Mouse (Mus musculus): ENCODE data around the gene Gpc6. TPM values are rescaled to one million over a fixed set of nuclear protein-coding genes. Genes with fewer than 3 reads are reported as not detected.
"Not testable (repeated sequence)": the region's sequence is repeated elsewhere in the genome, so short reads cannot be mapped to it uniquely, and the experiment has no call there.

Gpc6 gene
- total RNA-seq, 2 experiments from 2014 or later, result not detected

GRCm38 (mm10) chr14:117427776-117428175, 502.7 kb downstream of the Gpc6 start:
- no peak for ATAC-seq (replicated peaks; ENCODE audit: poor library complexity)

GRCm38 (mm10) chr14:117435739-117436138, 510.6 kb downstream of the Gpc6 start:
- ATAC-seq (replicated peaks; ENCODE audit: poor library complexity), result no peak

- not testable (repeated sequence) for ATAC-seq (replicated peaks; ENCODE audit: poor library complexity)
Measured at GRCm38 (mm10) chr14:117446675-117447231, 521.6 kb downstream of the Gpc6 start.

DNA sequence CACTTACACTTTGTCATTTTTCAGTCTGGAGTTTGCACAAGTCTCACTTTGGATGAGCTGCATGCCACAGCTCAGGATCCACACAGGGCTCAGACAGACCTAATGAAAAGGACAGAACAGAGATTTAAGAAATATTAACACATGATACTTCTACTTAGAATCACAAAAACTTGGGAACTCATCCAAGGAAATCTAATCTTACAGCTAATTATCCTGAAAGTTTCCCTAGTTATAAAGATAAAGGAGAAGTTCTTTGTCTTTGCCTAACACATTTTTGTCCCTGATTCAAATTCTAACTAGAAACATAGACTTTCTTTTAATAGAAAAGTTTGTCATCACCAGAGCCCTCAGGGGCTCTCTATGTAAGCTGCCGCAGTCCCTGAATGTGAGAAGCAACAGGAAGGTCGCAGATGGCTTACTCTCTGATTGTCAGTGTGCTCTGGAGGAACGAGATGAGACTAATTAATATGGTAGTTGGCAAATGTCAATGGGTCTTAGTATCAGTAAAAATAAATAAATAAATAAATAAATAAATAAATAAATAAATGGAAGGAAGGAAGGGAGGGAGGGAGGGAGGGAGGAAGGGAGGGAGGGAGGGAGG, 526.4 kb downstream of the Gpc6 start:
- no peak for ATAC-seq (replicated peaks; ENCODE audit: poor library complexity)

DNA sequence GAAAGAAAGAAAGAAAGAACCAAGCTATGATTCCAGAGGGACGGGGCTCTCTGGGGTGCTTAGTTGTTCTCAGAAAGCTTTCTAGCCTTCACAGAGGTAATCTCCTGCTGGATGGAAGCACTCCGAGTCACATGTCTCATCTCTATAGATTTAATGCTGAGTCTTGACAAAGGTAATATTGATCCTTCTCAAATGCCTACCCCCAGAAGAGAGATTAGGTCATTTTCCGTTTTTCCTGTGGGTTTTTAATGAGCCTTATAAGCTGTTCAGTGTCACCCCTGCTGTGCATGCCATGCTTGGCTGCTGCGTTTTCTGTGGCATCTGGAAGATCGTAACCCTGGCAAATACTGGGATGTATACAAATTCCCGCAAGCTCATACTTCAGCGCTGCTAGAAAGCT, 527.0 kb downstream of the Gpc6 start:
- no peak for ATAC-seq (replicated peaks; ENCODE audit: poor library complexity)

DNA sequence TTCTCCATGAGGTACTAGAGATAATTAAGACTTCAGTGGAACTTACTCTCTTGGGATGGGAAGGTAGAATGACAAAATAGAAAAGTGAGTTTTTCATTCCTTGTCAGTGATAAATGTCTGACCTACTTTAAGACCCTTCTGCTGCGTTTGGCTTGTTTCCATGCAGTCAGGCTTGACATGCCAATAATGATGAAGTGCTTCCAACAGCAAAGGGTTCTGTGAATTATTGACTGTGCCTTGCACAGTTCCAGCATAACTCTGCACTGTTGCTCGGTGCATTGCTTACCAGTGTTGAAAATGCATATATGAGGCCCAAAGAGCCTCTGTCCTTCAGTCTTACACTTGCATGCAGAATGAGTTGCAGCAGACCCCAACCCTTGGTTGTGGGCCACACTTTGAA, 548.3 kb downstream of the Gpc6 start:
- no peak for ATAC-seq (replicated peaks; ENCODE audit: poor library complexity)

DNA sequence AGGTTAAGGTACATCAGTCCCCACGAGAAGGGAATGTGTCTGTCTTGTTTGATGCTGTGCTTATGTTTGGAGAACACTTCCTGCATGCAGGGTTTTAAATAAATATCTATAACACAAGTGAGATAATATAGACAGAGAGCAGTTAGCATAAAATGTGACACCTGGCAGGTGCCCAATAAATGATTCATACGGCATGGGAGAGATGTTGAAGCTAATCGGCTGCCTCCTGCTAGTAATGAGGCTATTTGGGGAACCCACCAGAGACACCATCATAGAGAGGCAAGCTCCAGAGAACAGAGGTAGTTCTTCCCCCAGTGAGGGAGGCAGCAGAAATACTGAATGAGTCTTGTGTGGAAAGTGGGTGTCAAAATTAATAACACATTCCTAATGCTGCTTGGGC, 553.8 kb downstream of the Gpc6 start:
- ATAC-seq (replicated peaks; ENCODE audit: poor library complexity), result no peak

GRCm38 (mm10) chr14:117487161-117487754, 562.1 kb downstream of the Gpc6 start:
- ATAC-seq (replicated peaks; ENCODE audit: poor library complexity), result 0 out of 2 replicates have a peak, but pooled peaks have one; percentile 14

GRCm38 (mm10) chr14:117490469-117490868, 565.4 kb downstream of the Gpc6 start:
- no peak for ATAC-seq (replicated peaks; ENCODE audit: poor library complexity)

GRCm38 (mm10) chr14:117495118-117495517, 570.0 kb downstream of the Gpc6 start:
- no peak for ATAC-seq (replicated peaks; ENCODE audit: poor library complexity)

DNA sequence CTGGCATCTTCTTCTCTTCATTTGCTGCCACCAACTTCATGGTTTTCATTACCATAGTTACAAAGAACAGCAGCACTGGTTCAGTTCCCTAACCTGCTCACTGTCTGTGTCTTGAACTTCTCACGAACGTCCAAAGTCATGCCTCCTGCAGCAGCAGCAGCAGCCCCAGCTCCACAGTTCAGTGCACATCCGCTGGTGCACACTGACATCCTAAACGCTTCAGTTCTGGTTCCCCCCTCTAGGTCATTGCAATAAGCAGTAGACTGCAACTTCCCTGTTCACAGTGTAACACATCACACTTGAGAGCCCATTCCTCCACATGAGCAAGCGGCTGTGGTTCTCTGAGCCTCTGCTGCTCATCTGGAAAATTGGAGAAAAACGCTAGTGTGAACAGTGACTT, 573.7 kb downstream of the Gpc6 start:
- ATAC-seq (replicated peaks; ENCODE audit: poor library complexity), result no peak

DNA sequence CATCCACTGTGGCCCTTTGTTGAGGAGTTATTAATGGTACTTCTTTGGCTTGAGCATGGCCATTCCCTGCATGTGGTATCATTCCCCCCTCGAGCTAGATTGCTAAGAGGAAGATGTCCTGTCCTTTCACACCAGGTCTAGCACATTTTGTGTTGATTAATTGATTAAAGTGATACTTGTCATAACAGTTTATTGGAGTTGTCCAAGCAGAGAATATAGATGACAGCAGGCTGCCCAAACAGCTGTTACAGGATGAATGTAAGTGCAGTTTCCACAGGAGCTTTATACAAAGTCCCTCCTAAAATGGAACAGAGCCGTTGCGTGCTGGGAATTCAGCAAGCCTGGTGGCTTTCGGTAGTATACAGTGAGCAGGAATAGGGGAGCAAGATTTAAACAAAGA, 574.2 kb downstream of the Gpc6 start:
- no peak for ATAC-seq (replicated peaks; ENCODE audit: poor library complexity)

DNA sequence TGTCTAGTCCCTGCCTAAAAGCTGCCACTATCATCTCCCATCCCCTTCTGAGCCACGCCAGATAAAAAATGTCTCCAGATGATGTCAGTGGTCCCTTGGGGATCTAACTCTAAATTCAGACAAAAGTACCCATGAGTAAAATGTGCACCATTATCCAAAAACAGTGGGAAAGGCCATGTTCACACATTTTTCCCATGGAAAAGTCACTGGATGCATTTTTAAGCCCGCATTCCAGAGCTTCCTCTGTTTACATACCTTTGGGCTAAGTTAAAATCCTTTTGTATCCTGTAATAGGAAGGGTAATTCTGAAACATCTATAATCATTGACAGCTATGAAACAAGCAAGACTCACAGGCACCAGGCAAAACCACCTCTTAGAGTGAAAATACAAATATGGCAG, 589.7 kb downstream of the Gpc6 start:
- ATAC-seq (replicated peaks; ENCODE audit: poor library complexity), result no peak

DNA sequence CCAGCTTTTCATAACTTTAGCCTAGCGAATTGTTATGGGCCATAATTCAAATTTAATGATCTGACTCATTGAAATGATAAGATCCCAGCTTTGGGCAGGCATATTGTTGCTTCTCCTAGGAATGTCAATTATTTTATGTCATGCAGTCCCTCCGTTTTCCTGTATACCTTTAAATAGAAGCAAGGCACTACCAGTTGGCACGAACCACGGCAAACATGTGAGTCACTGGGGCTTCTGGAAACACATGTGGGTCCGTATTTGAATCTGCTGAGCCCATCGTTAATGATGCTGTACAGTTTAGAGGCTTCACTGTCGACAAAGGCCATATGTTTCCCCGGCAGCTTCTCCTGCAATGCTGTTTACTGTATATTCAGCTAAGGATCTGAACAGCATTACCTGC, 594.5 kb downstream of the Gpc6 start:
- ATAC-seq (replicated peaks; ENCODE audit: poor library complexity), result no peak

DNA sequence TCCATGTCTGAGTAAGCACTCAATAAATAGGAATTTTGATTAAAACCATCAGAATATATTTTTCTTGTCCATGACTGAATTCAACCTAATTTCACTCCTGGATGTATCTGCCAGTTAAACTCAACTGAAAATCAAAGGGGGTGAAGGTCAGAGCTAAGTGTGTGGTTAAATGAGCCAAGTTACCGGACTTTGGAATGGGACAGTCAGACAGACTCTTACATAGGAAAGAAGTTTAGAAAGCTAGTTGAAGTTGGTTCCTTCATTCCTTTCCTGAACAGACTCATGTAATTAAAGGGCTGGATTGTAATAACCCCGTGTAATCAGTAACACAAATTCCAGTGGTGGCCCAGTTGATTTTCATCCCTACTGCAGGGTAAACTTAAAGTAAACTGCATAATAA, 595.6 kb downstream of the Gpc6 start:
- ATAC-seq (replicated peaks; ENCODE audit: poor library complexity), result no peak

DNA sequence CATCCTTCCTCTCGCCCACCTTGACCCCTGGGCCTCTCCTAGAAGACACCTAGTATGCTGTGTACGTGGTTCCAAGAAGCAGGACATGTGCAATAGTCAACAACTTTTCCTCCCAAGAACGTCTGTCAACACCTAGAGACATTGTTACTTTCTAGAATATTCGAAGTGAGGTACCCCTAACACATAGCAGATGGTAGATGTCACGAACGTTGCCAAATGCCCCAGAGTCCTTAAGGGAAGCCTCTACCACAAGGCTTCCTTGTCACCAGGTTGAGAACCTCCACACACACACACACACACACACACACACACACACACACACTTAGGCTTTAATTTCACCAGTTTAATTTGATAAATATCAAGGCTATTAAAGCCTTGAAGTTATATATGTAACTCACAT, 600.0 kb downstream of the Gpc6 start:
- no peak for ATAC-seq (replicated peaks; ENCODE audit: poor library complexity)

GRCm38 (mm10) chr14:117527053-117527452, 601.9 kb downstream of the Gpc6 start:
- no peak for ATAC-seq (replicated peaks; ENCODE audit: poor library complexity)

DNA sequence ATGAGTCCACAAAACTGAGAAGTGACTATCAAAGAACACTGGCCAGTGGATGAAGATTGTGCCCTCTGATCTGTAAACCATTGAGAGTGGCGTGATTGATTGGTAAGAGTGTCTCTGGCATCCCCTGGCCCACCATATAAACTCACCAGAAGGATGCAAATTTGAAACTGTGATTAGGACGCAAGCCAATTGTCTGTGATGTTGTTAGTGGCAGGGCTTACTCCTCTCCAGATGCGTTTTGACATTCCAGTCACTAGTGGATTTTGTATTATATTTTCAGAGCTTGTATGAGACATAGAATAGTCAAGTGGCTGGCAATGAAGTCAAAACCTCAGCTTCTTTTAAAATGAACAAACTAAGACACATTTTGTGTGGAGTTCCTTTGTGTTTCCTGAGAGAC, 604.3 kb downstream of the Gpc6 start:
- ATAC-seq (replicated peaks; ENCODE audit: poor library complexity), result no peak

DNA sequence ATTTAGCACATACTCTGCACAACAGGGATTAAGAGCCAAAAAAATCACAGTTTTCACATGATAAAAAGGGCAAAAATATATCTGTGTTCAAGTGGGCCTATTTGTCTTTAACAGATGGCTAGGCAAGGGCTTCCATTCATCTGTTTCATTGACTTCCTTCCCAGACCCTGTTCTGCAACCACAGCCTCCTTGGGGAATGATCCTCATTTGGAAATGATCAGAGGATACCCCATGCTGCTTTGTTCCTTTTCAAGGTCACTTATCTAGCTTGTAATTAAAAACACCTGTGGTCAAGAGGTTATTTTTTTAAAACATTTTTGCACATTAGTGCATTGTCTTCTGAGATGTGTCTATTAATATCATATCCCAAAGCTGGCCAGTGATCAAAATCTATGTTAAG, 627.7 kb downstream of the Gpc6 start:
- ATAC-seq (replicated peaks; ENCODE audit: poor library complexity), result no peak

- no peak for ATAC-seq (replicated peaks; ENCODE audit: poor library complexity)
Measured at GRCm38 (mm10) chr14:117556715-117557320, 631.7 kb downstream of the Gpc6 start.

DNA sequence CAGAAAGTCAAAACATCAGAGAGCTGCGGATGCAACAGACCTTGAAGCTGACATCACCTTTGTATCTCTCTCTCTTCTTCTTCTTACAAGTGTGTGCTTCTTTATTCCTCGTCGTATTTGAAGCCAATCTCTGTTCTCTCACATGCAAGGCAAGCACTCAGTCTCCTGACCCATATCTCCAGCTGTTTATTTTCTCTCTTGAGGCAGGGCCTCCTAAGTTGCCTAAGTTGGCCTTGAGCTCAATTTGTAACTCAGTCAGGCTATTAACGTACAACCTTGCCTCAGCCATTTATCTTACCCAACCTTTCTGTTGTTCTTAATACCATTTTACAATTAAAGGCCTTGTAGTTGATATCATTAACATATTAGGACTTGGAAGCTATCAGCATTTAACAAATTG, 637.0 kb downstream of the Gpc6 start:
- ATAC-seq (replicated peaks; ENCODE audit: poor library complexity), result no peak

- no peak for ATAC-seq (replicated peaks; ENCODE audit: poor library complexity)
Measured at GRCm38 (mm10) chr14:117569278-117569677, 644.2 kb downstream of the Gpc6 start.

Data from megakaryocyte progenitor cell, adult 5-6 weeks (primary cell).